Mouse (Mus musculus): ENCODE measurements around the gene Gli2. TPM values are rescaled to one million over a fixed set of nuclear protein-coding genes. Genes with fewer than 3 reads are reported as not detected.
A peak's percentile ranks its signal among the peaks of the same experiment; 100 is the strongest.

Gli2 gene
- polyA plus RNA-seq, 1 experiment from 2014 or later: 11.4 TPM

GRCm38 (mm10) chr1:118926556-118926955 lies 126.9 kb downstream of the Gli2 start:
- no peak overlapping the region for H3K27ac ChIP-seq
- H3K9me3 ChIP-seq: no peaks in the 10 kb centered on the region
- ATAC-seq (ENCODE audit: low FRiP score): no peak
- H3K4me1 ChIP-seq: peaks cover 23% of the 10 kb centered on the region
- no peaks in the 10 kb centered on the region for H3K27me3 ChIP-seq
- H3K36me3 ChIP-seq (replicated peaks): no peaks in the 10 kb centered on the region
- 89% methylated on average over 7 of the region's 7 CpGs for WGBS
- no peak overlapping the region for H3K4me3 ChIP-seq (replicated peaks)
- no peak overlapping the region for H3K4me2 ChIP-seq
- no peak overlapping the region for H3K9ac ChIP-seq

DNA sequence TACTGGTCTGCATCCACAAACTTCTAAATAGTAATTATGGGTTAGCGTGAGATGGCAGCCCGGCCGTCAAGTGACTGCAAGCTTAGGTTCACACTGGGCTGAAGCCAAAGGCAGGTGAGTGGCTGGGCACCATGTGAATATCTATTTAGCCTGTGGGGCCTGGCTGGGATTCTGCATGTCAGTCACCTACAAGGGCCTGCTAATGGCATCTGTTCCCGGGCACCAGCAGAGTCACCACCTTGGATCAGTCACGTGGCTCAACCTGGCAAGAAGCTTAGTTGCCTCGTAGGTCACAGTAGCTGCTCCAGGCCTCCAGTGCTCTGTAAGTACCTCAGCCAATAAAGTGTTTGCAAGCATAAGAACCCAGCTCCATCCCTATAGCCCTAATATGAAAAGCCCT lies 131.2 kb downstream of the Gli2 start:
- Histone ChIP-seq H3K4me3 (replicated peaks) (no peak overlapping the region), H3K27me3 (peaks cover 19% of the 10 kb centered on the region), H3K27ac (peak overlapping the region; percentile 32; the same call in 1 of the 2 replicates), H3K4me2 (no peak overlapping the region), H3K9me3 (no peaks in the 10 kb centered on the region), H3K9ac (no peak overlapping the region), H3K36me3 (replicated peaks) (peaks cover 6% of the 10 kb centered on the region; the same call in 1 of the 2 replicates), H3K4me1 (peaks cover 30% of the 10 kb centered on the region)
- no peak for ATAC-seq (ENCODE audit: low FRiP score)
- 72% methylated on average over 6 of the region's 6 CpGs for WGBS

DNA sequence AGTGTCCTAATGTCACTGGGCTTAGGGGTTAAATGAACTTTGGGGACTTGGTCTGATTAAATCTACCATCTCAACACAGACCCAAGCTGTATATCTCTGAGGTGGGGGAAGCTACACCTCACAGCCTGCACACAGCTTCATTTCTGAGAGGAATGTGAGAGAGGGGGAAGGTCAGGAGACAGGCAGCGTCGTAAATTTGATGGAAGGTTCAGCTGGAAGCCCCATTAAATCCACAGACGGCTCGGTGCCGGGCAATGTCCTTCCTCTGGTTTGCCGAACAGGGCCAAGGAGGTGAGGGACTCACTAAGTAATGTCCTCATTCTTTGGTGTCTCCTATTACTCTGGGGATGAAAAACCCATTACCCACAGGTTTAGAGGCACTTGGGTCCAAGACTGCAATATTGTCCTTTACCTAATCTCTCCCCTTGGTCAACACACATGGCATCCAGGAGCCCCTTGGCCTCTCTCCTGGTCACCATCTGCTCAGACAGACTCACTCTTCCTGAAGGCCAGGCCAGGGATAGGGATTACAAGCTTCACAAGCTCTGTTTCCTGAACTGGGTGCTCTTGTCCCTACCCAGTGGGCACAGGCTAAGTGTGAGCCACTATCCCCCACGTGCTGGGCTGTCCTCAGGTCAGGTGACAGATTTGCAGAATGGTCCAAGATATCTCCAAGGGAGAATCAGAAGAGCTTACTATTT lies 135.7 kb downstream of the Gli2 start:
- Histone ChIP-seq H3K4me2 (no peak overlapping the region), H3K27me3 (peaks cover 28% of the 10 kb centered on the region), H3K9ac (no peak overlapping the region), H3K4me1 (peaks cover 61% of the 10 kb centered on the region), H3K4me3 (replicated peaks) (no peak overlapping the region), H3K9me3 (no peaks in the 10 kb centered on the region), H3K36me3 (replicated peaks) (peaks cover 6% of the 10 kb centered on the region; the same call in 1 of the 2 replicates), H3K27ac (no peak overlapping the region)
- no peak for ATAC-seq (ENCODE audit: low FRiP score)
- 80% methylated on average over 7 of the region's 7 CpGs for WGBS

- ATAC-seq (ENCODE audit: low FRiP score): peak; percentile 10; the same call in 1 of the 2 replicates
- WGBS: 40% methylated on average over 12 of the region's 12 CpGs
- no peak overlapping the region for H3K4me2 ChIP-seq
- H3K36me3 ChIP-seq (replicated peaks): peaks cover 6% of the 10 kb centered on the region; the same call in 1 of the 2 replicates
- H3K9me3 ChIP-seq: no peaks in the 10 kb centered on the region
- no peak overlapping the region for H3K9ac ChIP-seq
- H3K27ac ChIP-seq: peak overlapping the region; percentile 65
- H3K4me1 ChIP-seq: peaks cover 61% of the 10 kb centered on the region
- no peak overlapping the region for H3K4me3 ChIP-seq (replicated peaks)
- peaks cover 32% of the 10 kb centered on the region for H3K27me3 ChIP-seq
Measured at GRCm38 (mm10) chr1:118916477-118917075, 136.8 kb downstream of the Gli2 start.

DNA sequence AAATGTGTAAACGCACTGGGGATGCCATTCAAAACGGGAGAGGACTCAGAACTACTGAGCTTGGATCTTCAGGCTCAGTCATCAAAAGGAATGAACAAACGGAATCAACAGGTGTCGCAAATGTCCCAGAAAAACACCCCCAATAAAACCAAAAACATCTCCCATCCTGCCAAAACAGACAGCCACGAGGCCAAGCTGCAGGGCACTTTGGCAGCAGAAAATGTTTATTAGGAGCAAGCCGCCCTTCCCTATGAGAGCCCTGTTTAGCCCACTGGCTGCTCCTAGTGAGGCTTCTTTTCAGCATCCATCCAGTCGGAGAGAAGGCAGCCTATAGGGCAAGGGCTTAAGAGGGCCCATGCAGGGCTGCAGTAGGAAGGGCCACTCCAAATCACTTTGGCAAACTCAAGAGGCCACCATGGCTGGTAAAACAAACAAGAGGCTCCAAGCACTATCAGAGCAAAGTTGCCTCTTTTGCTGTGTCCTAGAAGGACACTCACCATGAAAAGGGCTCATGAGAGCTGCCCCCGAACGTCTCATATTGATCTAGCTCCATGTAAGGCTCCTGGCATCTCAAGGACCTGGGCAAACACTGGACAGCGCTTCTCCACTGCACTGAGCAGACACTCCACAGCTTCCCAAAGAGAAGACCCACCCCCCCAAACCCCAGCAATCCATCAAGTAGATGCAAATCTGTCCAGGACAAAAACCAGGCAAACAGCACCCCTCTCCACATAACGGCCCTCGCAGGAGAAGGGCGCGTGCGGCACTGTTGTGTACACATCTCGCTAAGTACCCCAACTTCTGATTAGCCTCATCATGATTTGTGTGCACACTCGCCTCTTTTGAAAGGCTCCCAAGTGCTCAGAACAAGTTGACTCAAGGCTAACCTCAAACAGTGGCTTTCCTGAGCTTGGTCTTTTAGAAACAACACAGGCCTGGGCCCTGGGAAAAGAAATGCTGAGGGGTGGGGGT lies 139.7 kb downstream of the Gli2 start:
- no peaks in the 10 kb centered on the region for H3K36me3 ChIP-seq (replicated peaks)
- no peak for ATAC-seq (ENCODE audit: low FRiP score)
- peak overlapping the region; percentile 94 for H3K27ac ChIP-seq
- H3K27me3 ChIP-seq: peaks cover 42% of the 10 kb centered on the region
- no peaks in the 10 kb centered on the region for H3K9me3 ChIP-seq
- WGBS: 18% methylated on average over 17 of the region's 17 CpGs
- no peak overlapping the region for H3K4me3 ChIP-seq (replicated peaks)
- H3K4me2 ChIP-seq: peak overlapping the region; percentile 36
- peaks cover 86% of the 10 kb centered on the region for H3K4me1 ChIP-seq
- H3K9ac ChIP-seq: 0 out of 2 replicates have a peak overlapping the region, but pooled peaks have one; percentile 4

- peaks cover 42% of the 10 kb centered on the region for H3K27me3 ChIP-seq
- no peak overlapping the region for H3K9ac ChIP-seq
- peak overlapping the region; percentile 94 for H3K27ac ChIP-seq
- no peak overlapping the region for H3K4me3 ChIP-seq (replicated peaks)
- peak; percentile 40 for ATAC-seq (ENCODE audit: low FRiP score)
- H3K4me1 ChIP-seq: peaks cover 86% of the 10 kb centered on the region
- H3K9me3 ChIP-seq: no peaks in the 10 kb centered on the region
- H3K4me2 ChIP-seq: peak overlapping the region; percentile 36
- WGBS: 10% methylated on average over 6 of the region's 6 CpGs
- no peaks in the 10 kb centered on the region for H3K36me3 ChIP-seq (replicated peaks)
Measured at GRCm38 (mm10) chr1:118912929-118913328, 140.5 kb downstream of the Gli2 start.

- Histone ChIP-seq H3K9ac (no peak overlapping the region), H3K9me3 (no peaks in the 10 kb centered on the region), H3K27ac (peak overlapping the region; percentile 94), H3K4me2 (no peak overlapping the region), H3K27me3 (peaks cover 36% of the 10 kb centered on the region), H3K4me1 (peaks cover 73% of the 10 kb centered on the region), H3K36me3 (replicated peaks) (no peaks in the 10 kb centered on the region), H3K4me3 (replicated peaks) (no peak overlapping the region)
- 0% methylated on average over 3 of the region's 3 CpGs for WGBS
- ATAC-seq (ENCODE audit: low FRiP score): peak; percentile 67; the same call in 1 of the 2 replicates
Measured at GRCm38 (mm10) chr1:118911427-118911727, 142.0 kb downstream of the Gli2 start.

DNA sequence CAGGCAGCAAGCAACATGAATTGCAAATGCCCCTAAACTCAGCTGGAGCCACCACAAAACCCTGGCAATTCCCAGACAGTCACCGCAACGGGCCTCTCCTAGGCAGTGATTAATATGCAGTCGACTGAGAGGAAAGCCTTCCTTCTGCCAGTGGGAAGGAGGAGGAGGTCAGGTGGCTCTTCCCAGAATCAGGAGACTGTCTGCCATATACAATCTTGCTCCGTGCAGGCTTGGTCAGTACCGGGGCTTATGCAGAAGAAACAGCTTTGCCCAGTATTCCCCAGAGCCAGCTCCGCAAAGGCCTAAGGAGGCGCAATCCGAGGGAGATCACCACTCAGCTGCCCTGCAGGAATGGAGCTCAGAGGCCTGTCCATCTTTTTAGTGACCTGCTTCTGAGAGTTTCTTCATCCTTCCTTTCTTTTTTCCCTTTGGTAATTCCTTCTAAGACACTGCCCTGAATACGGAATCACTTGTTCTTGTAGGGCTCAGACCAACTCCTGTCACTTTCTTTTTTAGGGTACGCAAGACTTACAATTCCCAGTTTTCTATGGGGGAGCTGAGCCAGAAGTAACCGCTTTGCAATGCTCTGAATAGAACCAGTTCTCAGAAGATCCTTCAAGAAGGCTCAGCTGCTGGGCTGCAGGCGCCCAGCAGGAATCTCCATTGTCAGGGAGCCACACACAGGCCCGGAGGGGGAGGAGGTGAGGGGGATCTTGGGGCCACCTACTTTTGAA lies 142.6 kb downstream of the Gli2 start:
- WGBS: 5% methylated on average over 13 of the region's 13 CpGs
- peaks cover 68% of the 10 kb centered on the region for H3K4me1 ChIP-seq
- no peak overlapping the region for H3K9ac ChIP-seq

GRCm38 (mm10) chr1:118909051-118909450 lies 144.4 kb downstream of the Gli2 start:
- Histone ChIP-seq H3K9ac (no peak overlapping the region), H3K4me3 (replicated peaks) (no peak overlapping the region), H3K27me3 (peaks cover 30% of the 10 kb centered on the region), H3K36me3 (replicated peaks) (no peaks in the 10 kb centered on the region), H3K4me2 (no peak overlapping the region), H3K27ac (no peak overlapping the region), H3K9me3 (no peaks in the 10 kb centered on the region), H3K4me1 (peaks cover 72% of the 10 kb centered on the region)
- WGBS: 92% methylated on average over 3 of the region's 3 CpGs
- no peak for ATAC-seq (ENCODE audit: low FRiP score)

More for the DNA sequence above, 142.6 kb downstream of the Gli2 start:
- 0 out of 2 replicates have a peak overlapping the region, but pooled peaks have one; percentile 1 for H3K4me3 ChIP-seq (replicated peaks)
- H3K9me3 ChIP-seq: no peaks in the 10 kb centered on the region
- peak overlapping the region; percentile 94 for H3K27ac ChIP-seq
- peaks cover 36% of the 10 kb centered on the region for H3K27me3 ChIP-seq
- H3K4me2 ChIP-seq: peak overlapping the region; percentile 39
- H3K36me3 ChIP-seq (replicated peaks): no peaks in the 10 kb centered on the region
- ATAC-seq (ENCODE audit: low FRiP score): peak; percentile 81

DNA sequence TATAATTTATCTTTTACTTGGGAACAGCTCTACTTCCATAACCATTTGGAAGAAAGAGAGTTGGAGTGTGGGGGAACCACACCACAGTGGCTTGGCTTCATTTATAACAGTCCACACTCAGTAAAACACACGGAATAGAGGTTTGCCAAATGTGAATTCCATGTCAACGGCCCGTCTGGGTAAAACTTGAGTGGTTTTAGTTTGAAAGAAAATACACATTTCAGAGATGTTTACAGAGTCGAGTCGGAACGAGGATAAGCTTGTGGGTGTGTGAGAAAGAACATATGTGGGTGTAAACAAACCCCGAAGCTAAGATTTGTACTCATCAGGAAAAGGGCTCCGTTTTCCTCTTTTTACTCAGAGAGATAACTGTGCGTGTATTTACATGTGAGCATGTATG lies 145.8 kb downstream of the Gli2 start:
- ATAC-seq (ENCODE audit: low FRiP score): no peak
- Histone ChIP-seq H3K4me3 (replicated peaks) (no peak overlapping the region), H3K4me1 (peaks cover 58% of the 10 kb centered on the region), H3K27me3 (peaks cover 26% of the 10 kb centered on the region), H3K4me2 (no peak overlapping the region), H3K27ac (no peak overlapping the region), H3K36me3 (replicated peaks) (no peaks in the 10 kb centered on the region), H3K9me3 (no peaks in the 10 kb centered on the region), H3K9ac (no peak overlapping the region)
- WGBS: 85% methylated on average over 9 of the region's 9 CpGs

DNA sequence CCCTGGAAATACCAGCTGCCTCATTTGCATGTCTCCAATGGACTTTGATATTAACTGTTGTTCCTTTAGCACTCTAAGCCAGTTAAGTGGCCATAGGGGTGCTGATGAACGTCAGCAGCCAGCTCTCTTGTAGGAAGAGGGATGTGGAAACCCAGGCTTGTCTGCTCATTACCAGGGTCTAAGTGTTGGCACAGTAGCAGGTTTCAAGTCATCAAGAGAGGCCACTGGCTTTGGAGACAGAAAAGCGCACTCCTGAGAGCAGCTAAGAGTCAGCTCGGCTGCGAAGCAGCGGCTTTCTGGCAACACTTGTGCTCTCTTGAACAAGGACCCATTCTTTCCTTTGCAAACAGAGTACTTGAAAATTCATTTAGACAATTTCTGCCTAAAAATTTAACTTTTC lies 148.1 kb downstream of the Gli2 start:
- Histone ChIP-seq H3K4me3 (replicated peaks) (no peak overlapping the region), H3K4me2 (no peak overlapping the region), H3K27ac (0 out of 2 replicates have a peak overlapping the region, but pooled peaks have one; percentile 59), H3K27me3 (peaks cover 29% of the 10 kb centered on the region), H3K4me1 (peaks cover 45% of the 10 kb centered on the region), H3K36me3 (replicated peaks) (no peaks in the 10 kb centered on the region), H3K9ac (no peak overlapping the region), H3K9me3 (no peaks in the 10 kb centered on the region)
- 48% methylated on average over 5 of the region's 5 CpGs for WGBS
- no peak for ATAC-seq (ENCODE audit: low FRiP score)

Measured in forebrain, embryonic 12.5 days (tissue).